Mouse (Mus musculus) CH12.LX (cell line): ENCODE data around the gene Gm20388. TPM values are rescaled to one million over a fixed set of nuclear protein-coding genes. Genes with fewer than 3 reads are reported as not detected.

Experiments
- DNase-seq: peaks from one replicate; pipeline ENCODE4 v3.0.0-alpha.2; 2013; ENCODE audit errors: extremely low read depth
- H3K27ac ChIP-seq: 2 replicates; pipeline ENCODE4 v1.5.1; 2012; ENCODE audit warnings: low read depth, mild to moderate bottlenecking, control low read depth, moderate library complexity; ENCODE audit not compliant: insufficient read depth
- H3K27me3 ChIP-seq: replicated peaks from 2 replicates; pipeline ENCODE3; 2012; ENCODE audit warnings: inconsistent platforms
- H3K36me3 ChIP-seq, 2 experiments: replicated peaks in 1 of 2; 2 replicates each; pipeline versions ENCODE3 to v1.6.1; 2012; ENCODE audit warnings: inconsistent platforms in 1 of 2, low read length in 1 of 2, mild to moderate bottlenecking in 1 of 2, mixed read lengths in 1 of 2, moderate library complexity in 1 of 2; ENCODE audit not compliant: control insufficient read depth in 1 of 2, insufficient read depth in 1 of 2
- H3K4me1 ChIP-seq, 2 experiments: 2 replicates each; pipeline ENCODE4 v1.6.1; 2012; ENCODE audit warnings: inconsistent platforms in 1 of 2, moderate library complexity in 1 of 2; ENCODE audit not compliant: insufficient read depth in 2 of 2, control insufficient read depth in 1 of 2
- H3K4me2 ChIP-seq: 2 replicates; pipeline ENCODE4 v1.6.1; 2012; ENCODE audit warnings: low read depth, mild to moderate bottlenecking, control low read depth; ENCODE audit not compliant: poor library complexity, insufficient read depth, severe bottlenecking
- H3K4me3 ChIP-seq, 3 experiments: fragments of 150-350 bp in 1 of 3; sonication (generic) in 1 of 3; replicated peaks in 1 of 3; 2 replicates each; pipeline versions ENCODE3 to v1.5.1; 2011 to 2012; ENCODE audit warnings: low read depth in 2 of 3, low read length in 2 of 3, mild to moderate bottlenecking in 2 of 3, moderate library complexity in 2 of 3, control low read depth in 1 of 3, improper control_type of control experiment in 1 of 3, inconsistent platforms in 1 of 3, mixed read lengths in 1 of 3; ENCODE audit not compliant: poor library complexity in 1 of 3
- H3K79me2 ChIP-seq: replicated peaks from 2 replicates; pipeline ENCODE4 v1.6.1; 2012; ENCODE audit warnings: mild to moderate bottlenecking, moderate library complexity; ENCODE audit not compliant: control insufficient read depth, poor library complexity, insufficient read depth, severe bottlenecking; ENCODE audit errors: extremely low read depth
- H3K9ac ChIP-seq: 2 replicates; pipeline ENCODE4 v1.6.1; 2012; ENCODE audit warnings: low read depth, mild to moderate bottlenecking, control low read depth, moderate library complexity; ENCODE audit not compliant: insufficient read depth
- H3K9me3 ChIP-seq: replicated peaks from 2 replicates; pipeline ENCODE3; 2012; ENCODE audit warnings: low read length, inconsistent platforms, mixed read lengths
- BHLHE40 ChIP-seq: IDR thresholded peaks from 2 replicates; pipeline ENCODE4 v1.6.1; 2011; ENCODE audit warnings: mild to moderate bottlenecking, low read depth, low read length, improper control_type of control experiment
- CHD1 ChIP-seq: IDR thresholded peaks from 2 replicates; pipeline ENCODE4 v1.6.1; 2012; ENCODE audit warnings: low read depth, low read length, improper control_type of control experiment, inconsistent platforms
- CHD2 ChIP-seq: IDR thresholded peaks from 2 replicates; pipeline ENCODE4 v1.6.1; 2011; ENCODE audit warnings: low read length, improper control_type of control experiment
- CTCF ChIP-seq, 2 experiments: IDR thresholded peaks in 1 of 2; conservative IDR thresholded peaks in 1 of 2; 2 replicates each; pipeline ENCODE4 v1.5.1; 2011 to 2012; ENCODE audit warnings: low read depth in 2 of 2, low read length in 2 of 2, improper control_type of control experiment in 1 of 2, inconsistent platforms in 1 of 2, mild to moderate bottlenecking in 1 of 2, moderate library complexity in 1 of 2
- ELF1 ChIP-seq: IDR thresholded peaks from 2 replicates; pipeline ENCODE4 v1.6.1; 2014; ENCODE audit warnings: low read depth, mild to moderate bottlenecking, inconsistent platforms, low read length, improper control_type of control experiment
- EP300 ChIP-seq: IDR thresholded peaks from 2 replicates; pipeline ENCODE4 v1.6.1; 2011; ENCODE audit warnings: low read length, improper control_type of control experiment
- ETS1 ChIP-seq: conservative IDR thresholded peaks from 2 replicates; pipeline ENCODE4 v1.6.1; 2012; ENCODE audit warnings: low read depth, mild to moderate bottlenecking, inconsistent platforms, low read length, improper control_type of control experiment, moderate library complexity
- HCFC1 ChIP-seq: IDR thresholded peaks from 2 replicates; pipeline ENCODE4 v1.6.1; 2012; ENCODE audit warnings: low read depth, mild to moderate bottlenecking, inconsistent platforms, low read length, improper control_type of control experiment
- JUN ChIP-seq: IDR thresholded peaks from 2 replicates; pipeline ENCODE4 v1.6.1; 2011; ENCODE audit warnings: low read depth, mild to moderate bottlenecking, low read length, improper control_type of control experiment, moderate library complexity; ENCODE audit not compliant: insufficient read depth
- JUND ChIP-seq: conservative IDR thresholded peaks from 2 replicates; pipeline ENCODE4 v1.6.1; 2011; ENCODE audit warnings: low read depth, low read length, improper control_type of control experiment
- KAT2A ChIP-seq: IDR thresholded peaks from 2 replicates; pipeline ENCODE4 v1.6.1; 2012; ENCODE audit warnings: low read length, improper control_type of control experiment, inconsistent platforms; ENCODE audit not compliant: insufficient replicate concordance
- MAFK ChIP-seq: IDR thresholded peaks from 2 replicates; pipeline ENCODE4 v1.6.1; 2011; ENCODE audit warnings: low read length, improper control_type of control experiment; ENCODE audit not compliant: insufficient replicate concordance
- MAX ChIP-seq: IDR thresholded peaks from 2 replicates; pipeline ENCODE4 v1.6.1; 2011; ENCODE audit warnings: low read length, improper control_type of control experiment
- MAZ ChIP-seq: IDR thresholded peaks from 2 replicates; pipeline ENCODE4 v1.6.1; 2012; ENCODE audit warnings: low read depth, mild to moderate bottlenecking, inconsistent platforms, low read length, improper control_type of control experiment, moderate library complexity
- MEF2A ChIP-seq: IDR thresholded peaks from 2 replicates; pipeline ENCODE4 v1.6.1; 2014; ENCODE audit warnings: low read depth, mild to moderate bottlenecking, inconsistent platforms, low read length, improper control_type of control experiment, borderline replicate concordance
- NRF1 ChIP-seq: IDR thresholded peaks from 2 replicates; pipeline ENCODE4 v1.6.1; 2014; ENCODE audit warnings: low read depth, mild to moderate bottlenecking, inconsistent platforms, low read length, improper control_type of control experiment, moderate library complexity
- PAX5 ChIP-seq: IDR thresholded peaks from 2 replicates; pipeline ENCODE4 v1.6.1; 2012; ENCODE audit warnings: low read length, inconsistent platforms, mixed read lengths
- POLR2A ChIP-seq: IDR thresholded peaks from 2 replicates; pipeline ENCODE4 v1.6.1; 2011; ENCODE audit warnings: low read depth, mild to moderate bottlenecking, improper control_type of control experiment, low read length
- RAD21 ChIP-seq: IDR thresholded peaks from 2 replicates; pipeline ENCODE4 v1.6.1; 2011; ENCODE audit warnings: low read depth, mild to moderate bottlenecking, low read length, improper control_type of control experiment, moderate library complexity
- RCOR1 ChIP-seq: conservative IDR thresholded peaks from 2 replicates; pipeline ENCODE4 v1.6.1; 2012; ENCODE audit warnings: low read depth, mild to moderate bottlenecking, inconsistent platforms, low read length, improper control_type of control experiment
- SIN3A ChIP-seq: IDR thresholded peaks from 2 replicates; pipeline ENCODE4 v1.6.1; 2012; ENCODE audit warnings: low read length, improper control_type of control experiment, inconsistent platforms
- SMC3 ChIP-seq: IDR thresholded peaks from 2 replicates; pipeline ENCODE4 v1.6.1; 2011; ENCODE audit warnings: low read depth, low read length, improper control_type of control experiment
- TBP ChIP-seq: conservative IDR thresholded peaks from 2 replicates; pipeline ENCODE4 v1.6.1; 2011; ENCODE audit warnings: low read depth, low read length, improper control_type of control experiment
- TCF12 ChIP-seq: IDR thresholded peaks from 2 replicates; pipeline ENCODE4 v1.6.1; 2014; ENCODE audit warnings: low read depth, mild to moderate bottlenecking, inconsistent platforms, low read length, improper control_type of control experiment
- UBTF ChIP-seq: IDR thresholded peaks from 2 replicates; pipeline ENCODE4 v1.6.1; 2012; ENCODE audit warnings: low read depth, mild to moderate bottlenecking, inconsistent platforms, low read length, improper control_type of control experiment, moderate library complexity
- USF1 ChIP-seq: IDR thresholded peaks from 2 replicates; pipeline ENCODE4 v1.6.1; 2014; ENCODE audit warnings: low read depth, mild to moderate bottlenecking, inconsistent platforms, low read length, improper control_type of control experiment
- USF2 ChIP-seq: conservative IDR thresholded peaks from 2 replicates; pipeline ENCODE4 v1.6.1; 2011; ENCODE audit warnings: low read depth, low read length, improper control_type of control experiment
- ZMIZ1 ChIP-seq: IDR thresholded peaks from 2 replicates; pipeline ENCODE4 v1.6.1; 2012; ENCODE audit warnings: low read depth, mild to moderate bottlenecking, inconsistent platforms, low read length, improper control_type of control experiment
- ZNF384 ChIP-seq: IDR thresholded peaks from 2 replicates; pipeline ENCODE4 v1.6.1; 2012; ENCODE audit warnings: low read depth, low read length, improper control_type of control experiment, inconsistent platforms
- dilution Hi-C: fragments of 300-500 bp; cut with MboI; formaldehyde crosslinking; loops from 2 replicates; pipeline ENCODE4 v1.14.3; 2020; ENCODE audit warnings: low sequenced_read_pairs; ENCODE audit not compliant: extremely low pct_unique_long_range_greater_than_20kb, extremely low pct_ligation_motif_present
- in situ Hi-C: fragments of 300-500 bp; cut with MboI; formaldehyde crosslinking; loops from 3 replicates; pipeline ENCODE4 v1.14.3; 2019; ENCODE audit warnings: low sequenced_read_pairs, low pct_ligation_motif_present, low pct_unique_long_range_greater_than_20kb, mixed read lengths
- polyA plus RNA-seq: library from polyadenylated mRNA; unstranded; fragments of >175 nt; gene quantifications from 2 replicates; pipeline ENCODE4 v1.2.1, GENCODE M21; 2012; ENCODE audit warnings: low read depth; ENCODE audit not compliant: insufficient read length
- total RNA-seq, 2 experiments: library from RNA; depleted of rRNA; stranded (reverse); fragments of 300-350 nt in 1 of 2; fragments of >200 nt in 1 of 2; gene quantifications; 2 replicates each; pipeline ENCODE4 v1.2.3; 2012 to 2014

The Gm20388 gene
- total and polyA plus RNA-seq, 3 experiments = 14.8 to 26.3 (median 22.2) TPM

DNA sequence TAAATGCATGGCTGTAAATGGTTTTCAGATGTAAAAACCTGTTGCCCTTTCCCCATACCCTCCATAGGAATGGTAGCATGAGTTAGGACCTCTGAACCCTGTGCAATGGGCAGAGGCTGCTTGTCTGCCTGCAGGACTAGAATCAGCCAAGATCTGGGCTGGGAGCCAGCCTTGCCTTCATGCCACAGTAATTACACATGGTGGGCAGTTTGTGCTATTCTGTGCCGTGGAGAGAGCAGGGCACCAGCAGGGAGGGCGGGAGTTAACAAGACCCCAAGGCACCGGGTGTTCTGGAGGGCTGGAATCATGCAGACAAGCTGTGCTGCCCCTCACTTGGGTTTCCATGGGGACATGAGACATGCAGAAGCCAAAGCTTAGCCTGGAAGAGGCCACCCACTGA is 2894.7 kb downstream of the Gm20388 start:
- dilution Hi-C loops = no loop called here
- no peak overlapping the region for H3K9ac ChIP-seq
- no peaks in the 10 kb centered on the region for H3K9me3 ChIP-seq
- H3K79me2 ChIP-seq = no peaks in the 10 kb centered on the region
- peaks cover 6 to 32% of the 10 kb centered on the region in 2 experiments for H3K4me1 ChIP-seq
- H3K27me3 ChIP-seq = no peaks in the 10 kb centered on the region
- DNase-seq = no peak
- no peak overlapping the region for H3K27ac ChIP-seq
- in situ Hi-C loops = no loop called here
- H3K4me2 ChIP-seq = no peak overlapping the region
- no peak overlapping the region for H3K4me3 ChIP-seq
- no peak for TF ChIP-seq MEF2A
- TF ChIP-seq UBTF = no peak
- no peak for TF ChIP-seq TCF12
- TF ChIP-seq ZMIZ1 = no peak
- no peak for TF ChIP-seq SMC3
- no peak for TF ChIP-seq KAT2A
- no peak for TF ChIP-seq MAX
- TF ChIP-seq SIN3A = no peak
- TF ChIP-seq PAX5 = no peak
- TF ChIP-seq CHD2 = no peak
- TF ChIP-seq CTCF (conservative IDR thresholded peaks at IDR 0.05 in 1 of 2, IDR thresholded peaks at IDR 0.05 in 1 of 2; ENCODE audit: low read depth in 2 of 2, low read length in 2 of 2) = no peak
- no peak for TF ChIP-seq USF1
- TF ChIP-seq CHD1 = no peak
- no peak for TF ChIP-seq NRF1
- no peak for TF ChIP-seq JUND
- TF ChIP-seq TBP = no peak
- no peak for TF ChIP-seq MAZ
- no peak for TF ChIP-seq ZNF384
- peaks cover 10 to 40% of the 10 kb centered on the region in 2 experiments for H3K36me3 ChIP-seq

DNA sequence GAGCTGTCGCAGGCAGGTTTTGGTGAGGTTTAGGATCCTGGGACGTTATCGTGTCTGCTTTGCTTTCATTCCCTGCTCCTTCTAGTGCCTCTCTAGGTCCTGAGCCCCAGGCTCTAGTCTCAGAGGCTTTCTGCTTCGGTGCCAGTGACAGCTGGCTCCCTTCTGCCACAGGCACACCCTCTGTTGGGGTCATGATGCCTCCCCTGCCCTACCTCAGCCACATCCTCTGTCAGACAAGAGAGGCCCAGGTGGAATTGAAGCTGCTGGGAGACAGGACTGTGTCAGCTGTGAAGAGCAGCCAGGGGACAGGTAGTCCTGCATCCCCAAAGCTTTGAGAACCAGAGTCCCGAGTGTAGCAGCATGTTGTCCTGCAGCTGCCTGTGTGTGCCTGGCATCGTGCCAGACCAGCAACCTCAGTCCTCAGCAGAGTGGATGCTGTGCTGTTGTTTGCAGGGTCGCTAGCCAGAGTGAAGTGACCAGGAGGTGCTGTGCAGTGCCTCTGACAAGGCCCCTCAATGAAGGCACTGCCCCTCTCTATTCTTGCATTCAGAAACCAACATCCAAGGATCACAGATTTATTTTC is 2896.4 kb downstream of the Gm20388 start:
- Histone ChIP-seq H3K4me2 (no peak overlapping the region), H3K9me3 (no peaks in the 10 kb centered on the region), H3K36me3 (peaks cover 10 to 53% of the 10 kb centered on the region in 2 experiments), H3K4me1 (peaks cover 8 to 47% of the 10 kb centered on the region in 2 experiments), H3K79me2 (no peaks in the 10 kb centered on the region), H3K4me3 (no peak overlapping the region), H3K9ac (no peak overlapping the region), H3K27me3 (no peaks in the 10 kb centered on the region), H3K27ac (no peak overlapping the region)
- DNase-seq = no peak
- in situ Hi-C loops = no loop called here
- TF ChIP-seq SMC3 (no peak), RAD21 (no peak), NRF1 (no peak), HCFC1 (no peak), RCOR1 (no peak), ETS1 (no peak), USF2 (no peak), EP300 (no peak), USF1 (no peak), MAFK (no peak), ELF1 (no peak), JUN (no peak), TBP (no peak), TCF12 (no peak), CTCF (conservative IDR thresholded peaks at IDR 0.05 in 1 of 2, IDR thresholded peaks at IDR 0.05 in 1 of 2; ENCODE audit: low read depth in 2 of 2, low read length in 2 of 2) (no peak), BHLHE40 (no peak), CHD2 (no peak), POLR2A (no peak)
- dilution Hi-C loops = no loop called here
